Mouse (Mus musculus) limb, embryonic 14.5 days (tissue): ENCODE measurements around the gene Tnrc6c. TPM values are rescaled to one million over a fixed set of nuclear protein-coding genes. Genes with fewer than 3 reads are reported as not detected.

ENCODE experiments used
- ATAC-seq: fragments of 200-750 bp; cut with Nextera tagmentation; 2 replicates; pipeline ENCODE4 v1.8.0; 2017; ENCODE audit warnings: low read depth, moderate number of reproducible peaks, moderate TSS enrichment; ENCODE audit not compliant: low FRiP score
- DNase-seq: peaks from one replicate; pipeline ENCODE4 v3.0.0-alpha.2; 2015; ENCODE audit warnings: low spot score
- H3K27ac ChIP-seq: fragments of 300-500 bp; sonication (generic); replicated peaks from 2 replicates; pipeline ENCODE4 v1.5.1; 2014; ENCODE audit warnings: low read depth, mild to moderate bottlenecking, low read length, moderate library complexity, mixed read lengths
- H3K27me3 ChIP-seq: fragments of 300-500 bp; sonication (generic); 2 replicates; pipeline ENCODE4 v1.6.1; 2014; ENCODE audit warnings: low read length, mixed read lengths; ENCODE audit not compliant: control insufficient read depth, insufficient read depth
- H3K36me3 ChIP-seq: fragments of 300-500 bp; sonication (generic); 2 replicates; pipeline ENCODE4 v1.6.1; 2014; ENCODE audit warnings: mild to moderate bottlenecking, low read length, moderate library complexity, mixed read lengths; ENCODE audit not compliant: control insufficient read depth, insufficient read depth
- H3K4me1 ChIP-seq: fragments of 300-500 bp; sonication (generic); 2 replicates; pipeline ENCODE4 v1.6.1; 2014; ENCODE audit warnings: antibody characterized with exemption, low read length, mixed read lengths; ENCODE audit not compliant: control insufficient read depth, insufficient read depth
- H3K4me2 ChIP-seq: fragments of 300-500 bp; sonication (generic); replicated peaks from 2 replicates; pipeline ENCODE4 v1.6.1; 2014; ENCODE audit warnings: low read depth, mild to moderate bottlenecking, low read length, moderate library complexity; ENCODE audit not compliant: severe bottlenecking
- H3K4me3 ChIP-seq: fragments of 300-500 bp; sonication (generic); replicated peaks from 2 replicates; pipeline ENCODE4 v1.5.1; 2014; ENCODE audit warnings: low read length
- H3K9ac ChIP-seq: fragments of 300-500 bp; sonication (generic); 2 replicates; pipeline ENCODE4 v1.6.1; 2014; ENCODE audit warnings: mild to moderate bottlenecking, low read depth, low read length, moderate library complexity; ENCODE audit not compliant: severe bottlenecking
- H3K9me3 ChIP-seq: fragments of 300-500 bp; sonication (generic); 2 replicates; pipeline ENCODE4 v1.6.1; 2016; ENCODE audit warnings: low read length; ENCODE audit not compliant: control insufficient read depth
- POLR2A ChIP-seq: fragments of 200-500 bp; IDR thresholded peaks from 2 replicates; pipeline ENCODE4 v1.8.0; 2012; ENCODE audit warnings: inconsistent platforms, mild to moderate bottlenecking, moderate library complexity, borderline replicate concordance; ENCODE audit not compliant: insufficient read depth, insufficient read length; ENCODE audit errors: extremely low read depth
- WGBS: fragments of 180-500 bp; shearing (Covaris S2); extraction: QIAGEN DNeasy Blood & Tissue Kit; methylation state at CpG from one replicate; pipeline ENCODE4 v1.1.7; 2014; 5-methylcytosine and 5-hydroxymethylcytosine counted together
- polyA plus RNA-seq, 2 experiments: library from polyadenylated mRNA; depleted of rRNA in 1 of 2; stranded (reverse) in 1 of 2; unstranded in 1 of 2; fragments of >200 nt; fragmentation: Nextera tagmentation in 1 of 2; extraction: Ambion mirVana in 1 of 2; gene quantifications; 2 replicates each; pipeline versions ENCODE4 v1.2.1 to v1.2.3; 2012 to 2014

The Tnrc6c gene
- polyA plus RNA-seq, 2 experiments: 18.1 to 34.7 TPM

DNA sequence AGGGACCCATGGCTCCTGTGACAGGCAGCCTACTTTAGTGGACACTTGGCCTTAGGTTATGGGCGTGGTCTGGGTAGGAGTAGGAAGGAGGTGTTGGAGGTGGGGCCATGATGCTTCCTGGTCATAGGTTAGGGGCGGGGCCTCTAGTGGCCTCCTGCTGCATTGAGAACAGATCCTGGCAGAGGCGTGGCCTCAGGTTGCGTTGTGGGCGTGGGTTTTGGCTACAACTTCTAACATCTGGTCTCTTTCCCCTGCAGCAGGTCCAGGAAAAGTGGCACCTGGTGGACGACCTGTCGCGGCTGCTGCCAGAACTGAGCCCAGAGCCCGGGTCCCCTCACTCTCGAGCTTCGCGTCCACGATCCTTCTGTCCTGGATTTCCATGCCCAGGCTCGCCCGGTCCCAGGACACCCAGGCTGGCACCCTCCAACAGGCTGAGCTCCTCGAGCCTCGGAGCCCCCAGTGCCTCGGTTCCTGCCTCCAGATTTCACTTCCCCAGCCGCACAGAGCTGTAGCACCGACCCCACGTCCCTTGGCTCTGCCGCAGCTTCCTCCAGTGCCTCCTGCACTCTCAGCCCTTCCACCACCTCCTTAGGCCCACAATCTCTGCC lies 138.3 kb downstream of the Tnrc6c start:
- Histone ChIP-seq H3K27ac (no peak overlapping the region), H3K4me3 (no peak overlapping the region), H3K9ac (peak overlapping the region; percentile 18; the same call in 1 of the 2 replicates), H3K9me3 (no peaks in the 10 kb centered on the region), H3K4me2 (peak overlapping the region; percentile 36), H3K4me1 (peaks cover 11% of the 10 kb centered on the region), H3K27me3 (no peaks in the 10 kb centered on the region), H3K36me3 (no peaks in the 10 kb centered on the region)
- ATAC-seq: peak; percentile 28; the same call in 1 of the 2 replicates
- no peak for TF ChIP-seq POLR2A
- WGBS: 6% methylated on average over 20 of the region's 22 CpGs
- peak; percentile 52 for DNase-seq

DNA sequence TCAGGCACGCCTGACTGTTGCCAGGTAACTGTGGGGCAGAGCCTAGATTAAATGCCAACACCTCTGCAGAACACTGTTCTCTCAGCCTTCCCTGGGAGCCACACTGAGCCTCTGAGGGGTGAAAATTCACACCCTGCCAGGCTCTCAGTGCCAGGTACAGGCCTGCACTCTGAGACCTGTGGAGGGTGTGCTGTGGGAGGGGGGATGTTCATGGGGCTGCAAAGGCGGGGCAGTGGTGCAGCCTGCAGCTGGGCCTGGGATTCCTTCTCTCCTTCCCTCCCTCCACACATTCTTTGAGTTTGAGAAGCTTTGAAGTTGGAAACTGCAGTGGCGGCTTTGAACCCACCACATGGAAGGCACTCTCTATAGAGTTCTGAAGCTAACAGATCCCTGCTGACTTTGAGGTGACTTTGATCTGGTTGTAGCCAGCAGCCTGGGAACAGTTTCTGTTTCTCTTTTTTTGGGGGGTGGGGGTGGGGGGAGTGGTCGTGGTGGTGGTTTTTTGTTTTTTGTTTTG lies 140.0 kb downstream of the Tnrc6c start:
- peaks cover 11% of the 10 kb centered on the region for H3K4me1 ChIP-seq
- DNase-seq: no peak
- no peak for TF ChIP-seq POLR2A
- H3K4me2 ChIP-seq: no peak overlapping the region
- H3K27me3 ChIP-seq: no peaks in the 10 kb centered on the region
- no peak overlapping the region for H3K9ac ChIP-seq
- ATAC-seq: no peak
- H3K27ac ChIP-seq: no peak overlapping the region
- H3K9me3 ChIP-seq: no peaks in the 10 kb centered on the region
- H3K4me3 ChIP-seq: no peak overlapping the region
- H3K36me3 ChIP-seq: no peaks in the 10 kb centered on the region
- 43% methylated on average over 4 of the region's 4 CpGs for WGBS

DNA sequence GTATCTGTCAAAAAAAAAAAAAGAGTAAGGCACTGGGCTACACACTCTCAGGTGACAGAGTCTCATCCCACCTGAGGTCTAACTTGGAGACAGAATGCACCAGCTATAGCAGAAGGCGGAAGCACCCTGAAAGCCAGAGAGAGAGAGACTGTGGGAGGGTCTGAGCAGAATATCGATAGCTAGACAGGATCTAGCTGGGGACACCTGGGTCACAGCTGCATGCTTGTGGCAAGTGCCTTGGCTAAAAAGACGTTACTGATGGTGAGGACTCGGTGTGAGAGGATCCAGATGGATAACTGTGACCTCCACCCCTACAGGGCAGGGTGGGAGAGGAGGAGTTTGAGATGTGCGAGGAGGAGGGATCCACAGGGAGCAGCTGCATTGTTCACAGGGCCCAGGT lies 142.9 kb downstream of the Tnrc6c start:
- no peaks in the 10 kb centered on the region for H3K9me3 ChIP-seq
- H3K4me3 ChIP-seq: no peak overlapping the region
- H3K9ac ChIP-seq: no peak overlapping the region
- H3K36me3 ChIP-seq: no peaks in the 10 kb centered on the region
- peaks cover 6% of the 10 kb centered on the region for H3K4me1 ChIP-seq
- H3K27me3 ChIP-seq: no peaks in the 10 kb centered on the region
- no peak overlapping the region for H3K4me2 ChIP-seq
- WGBS: 40% methylated on average over 5 of the region's 5 CpGs
- H3K27ac ChIP-seq: no peak overlapping the region
- ATAC-seq: no peak
- no peak for TF ChIP-seq POLR2A
- no peak for DNase-seq

DNA sequence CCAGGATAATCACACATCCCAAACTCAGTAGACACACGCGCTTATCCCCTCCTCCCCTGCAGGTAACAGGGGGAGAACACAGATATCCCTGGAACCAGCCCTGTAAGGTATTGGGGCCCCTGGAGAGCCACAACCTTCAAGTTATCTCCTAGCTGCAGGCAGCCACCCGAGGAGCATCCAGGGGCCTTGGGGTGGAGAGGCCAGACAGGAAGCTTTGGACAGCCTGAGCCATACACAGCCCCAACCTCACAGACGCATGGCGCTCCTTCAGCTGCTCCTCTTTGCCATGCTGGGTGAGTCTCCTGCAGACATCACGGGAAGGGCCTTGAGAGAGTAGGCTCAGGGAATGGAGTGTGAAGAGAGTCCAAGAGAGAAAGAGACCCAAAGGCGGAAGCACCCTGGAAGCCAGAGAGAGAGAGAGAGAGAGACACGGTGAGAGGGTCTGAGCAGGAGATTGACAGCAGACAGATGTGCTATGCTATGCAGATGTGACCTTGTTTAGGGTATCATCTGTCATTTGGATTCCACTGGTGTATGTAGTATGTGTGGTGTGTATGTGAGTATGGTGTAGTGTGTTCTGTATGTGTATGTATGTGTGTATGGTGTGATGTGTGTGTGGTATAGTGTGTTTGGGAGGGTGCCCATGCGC lies 143.5 kb downstream of the Tnrc6c start, which contains the start of gene 6030468B19Rik:
TSS of gene 6030468B19Rik (plus strand) at position 150 of the 649 bp plus-strand sequence.
- Histone ChIP-seq H3K27me3 (no peaks in the 10 kb centered on the region), H3K9me3 (no peaks in the 10 kb centered on the region), H3K4me1 (peaks cover 2% of the 10 kb centered on the region), H3K36me3 (no peaks in the 10 kb centered on the region), H3K4me2 (no peak within 1 kb of the TSS), H3K4me3 (no peak within 1 kb of the TSS), H3K9ac (no peak within 1 kb of the TSS), H3K27ac (no peak within 1 kb of the TSS)
- 48% methylated on average over 9 of the region's 9 CpGs for WGBS
- no peak for TF ChIP-seq POLR2A
- DNase-seq (no peak), ATAC-seq (peak; percentile 41; the same call in 1 of the 2 replicates)

DNA sequence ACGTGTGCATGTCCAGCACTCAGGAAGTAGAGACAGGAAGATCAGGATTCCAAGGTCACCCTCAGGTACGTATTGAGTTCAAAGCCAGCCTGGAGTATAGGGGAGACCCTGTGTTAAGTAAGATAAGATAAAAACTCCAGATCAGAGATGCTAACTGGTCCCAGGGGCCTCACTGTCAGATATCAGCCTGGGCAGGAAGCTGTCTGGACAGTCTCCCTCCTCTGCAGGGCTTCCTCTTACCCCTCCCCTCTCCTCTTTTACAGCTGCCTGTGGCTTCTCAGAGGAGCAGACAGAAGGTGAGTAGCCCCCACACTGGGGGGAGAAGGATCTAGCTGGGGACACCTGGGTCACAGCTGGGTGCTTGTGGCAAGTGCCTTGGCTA lies 144.1 kb downstream of the Tnrc6c start:
- 24% methylated on average over 2 of the region's 2 CpGs for WGBS
- Histone ChIP-seq H3K4me1 (no peaks in the 10 kb centered on the region), H3K4me2 (no peak overlapping the region), H3K4me3 (no peak overlapping the region), H3K9ac (no peak overlapping the region), H3K27ac (no peak overlapping the region), H3K27me3 (no peaks in the 10 kb centered on the region), H3K36me3 (no peaks in the 10 kb centered on the region), H3K9me3 (no peaks in the 10 kb centered on the region)
- ATAC-seq (no peak; the same call in 1 of the 2 replicates), DNase-seq (no peak)
- no peak for TF ChIP-seq POLR2A
